Mouse (Mus musculus): ENCODE data around the gene Zfp141. TPM values are rescaled to one million over a fixed set of nuclear protein-coding genes. Genes with fewer than 3 reads are reported as not detected.
A peak's percentile ranks its signal among the peaks of the same experiment; 100 is the strongest.
"Not testable (repeated sequence)": the region's sequence is repeated elsewhere in the genome, so short reads cannot be mapped to it uniquely, and the experiment has no call there.

The Zfp141 gene
- 11.7 and 11.8 TPM in 2 replicates for polyA plus RNA-seq (2016; fragmentation: Nextera tagmentation; extraction: Ambion mirVana)

DNA sequence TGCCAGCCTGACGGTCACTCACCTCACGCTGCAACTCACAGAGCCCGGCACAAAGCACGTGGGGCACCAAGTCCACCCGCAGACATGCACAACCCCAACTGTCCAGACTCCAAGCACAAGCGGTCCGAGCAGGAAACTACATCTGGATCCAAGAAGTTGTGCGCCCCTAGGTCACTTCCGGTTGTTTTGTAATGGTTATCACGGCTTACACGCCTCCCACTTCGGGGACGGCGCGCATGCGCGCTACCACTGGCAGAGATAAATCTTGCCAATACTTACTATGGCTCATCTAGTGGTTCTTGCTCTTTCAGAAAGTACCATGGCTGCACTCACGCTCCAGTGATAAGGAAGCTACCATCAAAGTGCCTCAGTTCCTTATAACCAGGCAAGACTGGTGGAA, at the start of gene Zfp141:
Gene Zfp141, minus strand, starts transcription at position 153 of the 400 bp plus-strand sequence.
- not testable (repeated sequence) for H3K27me3 ChIP-seq (ENCODE audit: low read depth, poor library complexity, severe bottlenecking); H3K4me1 ChIP-seq
- Histone ChIP-seq H3K27ac (replicated peaks) (peak within 1 kb of the TSS; percentile 81), H3K9me3 (replicated peaks) (peaks cover 35% of the 10 kb centered on the region), H3K4me3 (peak within 1 kb of the TSS; percentile 65), H3K36me3 (peaks cover 28% of the 10 kb centered on the region)
- 2% methylated on average over 18 of the region's 18 CpGs for WGBS
- peak; percentile 83 for DNase-seq (ENCODE audit: low spot score)

- Histone ChIP-seq H3K9me3 (replicated peaks) (peaks cover 49% of the 10 kb centered on the region), H3K4me3 (no peak overlapping the region), H3K36me3 (no peaks in the 10 kb centered on the region), H3K27ac (replicated peaks) (no peak overlapping the region), H3K4me1 (no peaks in the 10 kb centered on the region), H3K27me3 (ENCODE audit: low read depth, poor library complexity, severe bottlenecking) (no peaks in the 10 kb centered on the region)
- 80% methylated on average over 3 of the region's 3 CpGs for WGBS
- no peak for DNase-seq (ENCODE audit: low spot score)
Observed at GRCm38 (mm10) chr7:42551766-42552165, 46.2 kb upstream of the Zfp141 start.

- peak overlapping the region; percentile 81 for H3K27ac ChIP-seq (replicated peaks)
- H3K4me3 ChIP-seq = peak overlapping the region; percentile 65
- no peak for DNase-seq (ENCODE audit: low spot score)
- peaks cover 32% of the 10 kb centered on the region for H3K36me3 ChIP-seq
- H3K9me3 ChIP-seq (replicated peaks) = peaks cover 33% of the 10 kb centered on the region
- 2% methylated on average over 20 of the region's 20 CpGs for WGBS
- H3K27me3 ChIP-seq (ENCODE audit: low read depth, poor library complexity, severe bottlenecking) = no peaks in the 10 kb centered on the region
- H3K4me1 ChIP-seq = no peaks in the 10 kb centered on the region
Observed at GRCm38 (mm10) chr7:42505186-42505585, 354 bp downstream of the Zfp141 start.

- Histone ChIP-seq H3K27me3 (ENCODE audit: low read depth, poor library complexity, severe bottlenecking) (no peaks in the 10 kb centered on the region), H3K4me1 (no peaks in the 10 kb centered on the region), H3K4me3 (no peak overlapping the region), H3K27ac (replicated peaks) (no peak overlapping the region), H3K36me3 (peaks cover 86% of the 10 kb centered on the region), H3K9me3 (replicated peaks) (peaks cover 73% of the 10 kb centered on the region)
- DNase-seq (ENCODE audit: low spot score) = no peak
- 95% methylated on average over 5 of the region's 5 CpGs for WGBS
Observed at GRCm38 (mm10) chr7:42498248-42498647, 7.3 kb downstream of the Zfp141 start.

DNA sequence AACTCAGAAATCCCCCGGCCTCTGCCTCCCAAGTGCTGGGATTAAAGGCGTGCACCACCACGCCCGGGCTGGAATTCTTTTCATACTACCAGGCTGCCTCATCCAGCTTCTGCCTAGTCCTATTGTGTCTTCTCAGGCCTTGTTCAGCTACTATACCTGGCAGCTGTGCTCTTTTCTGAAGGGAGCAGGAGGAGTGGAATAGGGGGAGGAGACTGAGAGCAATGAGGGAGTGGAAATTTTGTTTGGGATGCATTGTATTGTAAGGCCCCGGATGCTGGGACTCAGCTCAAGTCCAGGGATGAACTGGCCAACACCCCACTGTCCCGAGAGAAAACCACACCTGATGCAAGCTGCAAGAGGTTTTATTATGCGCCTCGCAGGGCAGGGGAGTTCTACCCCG, 8.2 kb downstream of the Zfp141 start:
- no peak overlapping the region for H3K27ac ChIP-seq (replicated peaks)
- H3K4me1 ChIP-seq = no peaks in the 10 kb centered on the region
- WGBS = 90% methylated on average over 9 of the region's 9 CpGs
- H3K9me3 ChIP-seq (replicated peaks) = peaks cover 75% of the 10 kb centered on the region
- no peaks in the 10 kb centered on the region for H3K27me3 ChIP-seq (ENCODE audit: low read depth, poor library complexity, severe bottlenecking)
- H3K36me3 ChIP-seq = peaks cover 86% of the 10 kb centered on the region
- no peak for DNase-seq (ENCODE audit: low spot score)
- no peak overlapping the region for H3K4me3 ChIP-seq

DNA sequence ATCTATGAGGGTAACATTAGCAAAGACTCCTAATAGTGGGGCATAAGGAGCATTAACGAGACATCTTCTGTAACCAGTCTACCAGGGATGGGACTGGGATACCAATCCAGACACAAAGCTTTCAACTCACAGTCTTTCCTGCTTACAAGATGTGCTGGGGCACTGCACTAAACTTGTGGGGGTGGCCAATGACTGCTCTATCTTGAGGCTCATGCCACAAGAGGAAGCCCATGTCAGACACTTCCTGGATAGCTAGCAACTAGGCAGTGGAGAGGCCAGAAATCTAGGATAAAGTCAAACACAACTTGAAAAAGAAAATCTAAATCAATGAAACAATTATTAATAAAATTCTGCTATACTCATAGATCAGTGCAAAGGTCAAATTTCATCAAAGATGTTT, 9.3 kb downstream of the Zfp141 start:
- H3K36me3 ChIP-seq = peaks cover 74% of the 10 kb centered on the region
- no peak overlapping the region for H3K27ac ChIP-seq (replicated peaks)
- H3K27me3 ChIP-seq (ENCODE audit: low read depth, poor library complexity, severe bottlenecking) = no peaks in the 10 kb centered on the region
- WGBS = 94% methylated on average over 1 of the region's 1 CpGs
- no peaks in the 10 kb centered on the region for H3K4me1 ChIP-seq
- H3K4me3 ChIP-seq = no peak overlapping the region
- no peak for DNase-seq (ENCODE audit: low spot score)
- H3K9me3 ChIP-seq (replicated peaks) = peaks cover 74% of the 10 kb centered on the region

DNA sequence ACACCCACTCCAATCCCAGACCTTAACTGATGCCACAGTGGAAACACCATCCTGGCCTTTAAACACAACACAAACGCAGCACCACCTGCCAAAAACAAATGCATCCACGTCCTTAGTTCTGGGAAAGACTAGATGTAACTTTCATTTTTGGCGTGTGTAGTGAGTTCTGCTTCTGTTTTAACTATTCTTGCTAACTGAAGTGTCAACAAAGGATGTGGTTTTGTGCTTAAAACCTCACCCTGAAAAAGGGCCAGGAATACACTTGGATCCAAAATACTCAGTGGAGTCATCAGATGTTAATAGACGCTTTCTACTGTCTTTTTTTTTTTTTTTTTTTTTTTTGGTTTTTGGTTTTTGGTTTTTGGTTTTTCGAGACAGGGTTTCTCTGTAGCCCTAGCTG, 14.7 kb downstream of the Zfp141 start:
- WGBS = 91% methylated on average over 5 of the region's 5 CpGs
- DNase-seq (ENCODE audit: low spot score) = no peak
- Histone ChIP-seq H3K36me3 (peaks cover 71% of the 10 kb centered on the region), H3K4me1 (no peaks in the 10 kb centered on the region), H3K27me3 (ENCODE audit: low read depth, poor library complexity, severe bottlenecking) (no peaks in the 10 kb centered on the region), H3K4me3 (no peak overlapping the region), H3K27ac (replicated peaks) (no peak overlapping the region), H3K9me3 (replicated peaks) (peaks cover 57% of the 10 kb centered on the region)

DNA sequence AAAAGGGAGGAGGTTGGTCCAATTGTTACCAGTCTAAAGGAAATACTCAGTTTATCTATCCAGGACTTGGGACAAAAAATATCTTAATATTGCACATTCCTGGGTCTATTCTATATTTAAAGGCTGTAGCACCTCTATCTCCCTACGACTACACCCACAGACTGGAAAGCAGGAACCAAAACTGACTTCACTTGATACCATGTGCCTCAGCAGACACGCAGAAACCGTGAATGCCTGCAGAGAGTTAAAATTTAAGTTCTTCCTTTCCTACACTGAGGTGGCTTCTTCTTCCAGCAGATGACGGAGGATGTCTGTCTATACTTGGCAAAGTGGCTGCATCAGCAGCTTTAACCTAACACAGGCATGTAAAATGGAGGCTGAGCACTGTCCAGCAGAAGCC, 15.2 kb downstream of the Zfp141 start:
- Histone ChIP-seq H3K4me3 (no peak overlapping the region), H3K27me3 (ENCODE audit: low read depth, poor library complexity, severe bottlenecking) (no peaks in the 10 kb centered on the region), H3K4me1 (no peaks in the 10 kb centered on the region), H3K9me3 (replicated peaks) (peaks cover 54% of the 10 kb centered on the region), H3K27ac (replicated peaks) (no peak overlapping the region), H3K36me3 (peaks cover 71% of the 10 kb centered on the region)
- DNase-seq (ENCODE audit: low spot score) = no peak
- WGBS = 97% methylated on average over 4 of the region's 4 CpGs

DNA sequence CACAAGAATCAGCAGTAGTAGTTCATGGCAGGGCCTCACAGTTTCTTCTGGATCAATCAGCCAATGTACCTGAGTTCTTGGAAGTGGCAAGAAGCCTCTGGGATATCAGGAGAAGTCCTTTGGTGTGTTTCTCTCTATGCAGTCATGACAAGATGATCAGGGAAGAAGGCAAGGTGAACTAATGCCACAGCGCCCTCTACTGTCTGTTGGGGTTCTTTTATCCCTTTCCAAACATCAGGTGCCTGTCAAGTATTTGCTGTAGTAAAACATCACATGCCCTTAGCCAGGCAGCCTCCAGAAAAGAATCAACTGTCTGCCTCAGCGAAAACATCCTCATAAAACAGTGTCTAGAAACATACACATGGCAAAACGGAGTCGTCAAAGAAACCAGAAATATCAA, 50.9 kb downstream of the Zfp141 start:
- 66% methylated on average over 4 of the region's 4 CpGs for WGBS
- Histone ChIP-seq H3K27ac (replicated peaks) (no peak overlapping the region), H3K4me3 (no peak overlapping the region), H3K27me3 (ENCODE audit: low read depth, poor library complexity, severe bottlenecking) (no peaks in the 10 kb centered on the region), H3K36me3 (no peaks in the 10 kb centered on the region), H3K9me3 (replicated peaks) (peaks cover 61% of the 10 kb centered on the region), H3K4me1 (no peaks in the 10 kb centered on the region)
- DNase-seq (ENCODE audit: low spot score) = no peak

DNA sequence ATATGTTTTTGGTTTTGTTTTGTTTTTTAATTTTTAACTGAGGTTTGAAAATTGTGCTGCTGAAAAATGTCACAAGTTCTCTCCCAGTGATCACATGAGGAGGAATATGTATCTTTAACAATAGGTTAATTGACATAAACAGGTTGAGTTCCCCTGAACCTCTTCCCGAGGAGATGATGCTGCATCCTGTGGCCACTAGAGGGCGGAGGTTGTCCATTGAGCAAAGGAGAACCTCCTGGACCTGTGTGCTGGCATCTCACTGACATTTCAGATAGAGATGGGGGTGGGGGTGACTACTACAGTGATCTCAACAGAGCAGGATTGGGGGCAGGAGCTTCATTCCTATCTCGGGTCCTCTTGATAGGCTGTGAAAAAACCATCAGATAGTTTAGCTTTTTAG, 54.9 kb downstream of the Zfp141 start:
- 42% methylated on average over 3 of the region's 3 CpGs for WGBS
- no peak overlapping the region for H3K27ac ChIP-seq (replicated peaks)
- no peaks in the 10 kb centered on the region for H3K27me3 ChIP-seq (ENCODE audit: low read depth, poor library complexity, severe bottlenecking)
- no peak overlapping the region for H3K4me3 ChIP-seq
- H3K36me3 ChIP-seq = no peaks in the 10 kb centered on the region
- no peaks in the 10 kb centered on the region for H3K4me1 ChIP-seq
- peaks cover 91% of the 10 kb centered on the region for H3K9me3 ChIP-seq (replicated peaks)
- DNase-seq (ENCODE audit: low spot score) = no peak

- DNase-seq (ENCODE audit: low spot score) = no peak
- Histone ChIP-seq H3K36me3 (no peaks in the 10 kb centered on the region), H3K27ac (replicated peaks) (no peak within 1 kb of the TSS), H3K9me3 (replicated peaks) (peaks cover 90% of the 10 kb centered on the region), H3K27me3 (ENCODE audit: low read depth, poor library complexity, severe bottlenecking) (no peaks in the 10 kb centered on the region), H3K4me3 (no peak within 1 kb of the TSS), H3K4me1 (no peaks in the 10 kb centered on the region)
- 76% methylated on average over 5 of the region's 5 CpGs for WGBS
Observed at GRCm38 (mm10) chr7:42447850-42448249, 57.7 kb downstream of the Zfp141 start, which contains the start of gene 4933421I07Rik. Gene 4933421I07Rik (minus strand): TSS chr7:42448120.

DNA sequence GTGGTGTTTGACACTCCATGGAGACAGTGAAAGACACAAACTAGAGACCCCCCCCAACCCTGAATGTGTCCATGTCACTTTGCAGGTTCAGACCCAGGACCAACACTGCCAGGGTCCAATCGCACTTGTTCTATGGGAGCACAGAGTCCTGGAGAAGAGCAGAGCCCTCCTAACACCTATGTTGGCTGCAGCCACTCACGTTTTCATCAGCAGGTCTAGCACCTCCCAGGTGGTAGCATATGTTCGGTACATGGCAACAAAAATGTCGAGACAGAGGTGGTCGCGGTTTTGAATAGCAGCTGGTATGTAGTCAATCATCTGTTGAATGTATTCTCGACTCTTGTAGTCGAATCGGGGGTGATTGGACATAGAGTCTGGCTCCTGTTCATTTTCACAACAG, 58.2 kb downstream of the Zfp141 start:
- no peaks in the 10 kb centered on the region for H3K36me3 ChIP-seq
- no peaks in the 10 kb centered on the region for H3K4me1 ChIP-seq
- DNase-seq (ENCODE audit: low spot score) = no peak
- no peak overlapping the region for H3K27ac ChIP-seq (replicated peaks)
- 89% methylated on average over 9 of the region's 9 CpGs for WGBS
- H3K4me3 ChIP-seq = no peak overlapping the region
- H3K27me3 ChIP-seq (ENCODE audit: low read depth, poor library complexity, severe bottlenecking) = no peaks in the 10 kb centered on the region
- peaks cover 90% of the 10 kb centered on the region for H3K9me3 ChIP-seq (replicated peaks)

All from midbrain, embryonic 10.5 days (tissue).